Mouse (Mus musculus): ENCODE data around the gene Olfr1219.

Gene Olfr1219

DNA sequence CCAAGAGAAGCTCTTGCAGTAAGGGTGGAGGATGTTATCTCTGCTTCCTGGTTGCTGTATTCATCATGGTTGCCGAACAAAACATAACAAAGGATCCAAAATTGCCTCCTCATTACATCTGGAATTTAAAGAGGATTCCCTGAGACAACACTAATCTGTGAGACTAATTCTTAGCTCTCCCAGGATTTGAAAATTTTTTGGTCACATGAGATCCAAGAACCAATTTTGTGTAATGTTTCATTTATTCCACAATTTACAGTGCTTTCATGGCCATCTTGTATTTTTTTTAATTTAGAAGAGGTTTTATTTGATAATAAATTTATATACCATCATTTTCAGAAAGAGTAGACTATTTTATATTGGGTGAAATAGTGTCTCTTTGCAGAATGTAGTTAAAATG, at the start of gene Olfr1219:
Gene Olfr1219, minus strand, starts transcription at position 101 of the 400 bp plus-strand sequence.
- DNase-seq, result no peak

DNA sequence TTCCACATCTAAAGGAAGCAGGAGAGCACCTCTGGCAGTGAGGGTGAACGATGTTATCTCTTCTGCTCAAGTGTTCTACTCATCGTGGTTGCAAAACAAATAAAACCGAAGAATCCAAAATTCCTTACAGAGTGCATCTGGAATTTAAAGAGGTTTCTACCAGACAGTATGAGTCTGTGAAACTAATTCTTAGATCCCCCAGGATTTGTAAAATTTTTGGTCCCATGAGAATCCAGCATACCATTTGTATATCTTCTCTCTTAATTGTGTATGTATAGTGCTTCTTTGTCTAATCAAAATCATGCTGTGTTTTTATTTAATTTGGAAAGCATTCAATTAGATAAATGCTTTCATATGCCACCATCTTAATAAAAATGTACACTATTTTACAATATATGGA, 49.6 kb upstream of the Olfr1219 start, which contains the start of gene Olfr1222:
Gene Olfr1222, minus strand, starts transcription at position 101 of the 400 bp plus-strand sequence.
- DNase-seq, result no peak

DNA sequence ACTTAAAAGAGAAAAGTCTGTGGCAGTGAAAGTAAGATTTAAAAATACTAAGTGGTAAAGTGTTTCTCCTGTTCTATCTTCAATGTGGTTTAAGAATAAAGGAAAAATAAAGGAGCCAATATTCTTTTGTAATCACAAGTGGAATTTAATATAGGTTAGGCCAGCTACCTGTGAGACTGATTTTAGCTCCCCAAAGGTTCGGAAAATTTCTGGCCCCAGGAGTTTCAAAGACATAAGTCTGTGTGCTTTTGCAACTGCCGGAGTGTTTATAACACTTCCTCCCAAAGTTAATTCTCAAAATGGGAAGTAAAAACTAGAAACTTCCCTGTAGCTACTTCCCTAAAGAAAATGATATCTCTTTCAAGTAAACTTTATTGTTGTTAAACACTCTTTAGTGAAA, 33.9 kb upstream of the Olfr1219 start, which contains the start of gene Olfr1221:
Gene Olfr1221, minus strand, starts transcription at position 101 of the 400 bp plus-strand sequence.
- DNase-seq, result no peak

DNA sequence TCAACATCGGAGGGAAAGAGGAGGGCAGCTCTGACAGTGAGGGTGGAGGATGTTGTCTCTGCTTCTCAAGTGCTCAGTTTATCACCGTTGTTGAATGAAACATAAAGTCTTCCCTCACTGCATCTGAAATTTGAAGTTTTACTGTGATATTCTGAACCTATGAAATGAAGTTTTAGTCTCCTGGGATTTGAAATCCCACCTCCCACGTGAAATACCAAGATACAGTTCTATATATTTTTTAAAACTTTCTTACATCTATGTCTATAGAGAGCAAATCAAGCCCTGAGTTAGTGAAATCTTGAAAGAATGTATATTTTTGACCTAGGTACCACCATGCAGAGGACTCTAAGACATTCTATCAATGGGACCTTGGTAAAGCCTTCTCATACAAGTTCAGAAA, 23.4 kb upstream of the Olfr1219 start, which contains the start of gene Olfr1220:
Gene Olfr1220, minus strand, starts transcription at position 101 of the 400 bp plus-strand sequence.
- no peak for DNase-seq

DNA sequence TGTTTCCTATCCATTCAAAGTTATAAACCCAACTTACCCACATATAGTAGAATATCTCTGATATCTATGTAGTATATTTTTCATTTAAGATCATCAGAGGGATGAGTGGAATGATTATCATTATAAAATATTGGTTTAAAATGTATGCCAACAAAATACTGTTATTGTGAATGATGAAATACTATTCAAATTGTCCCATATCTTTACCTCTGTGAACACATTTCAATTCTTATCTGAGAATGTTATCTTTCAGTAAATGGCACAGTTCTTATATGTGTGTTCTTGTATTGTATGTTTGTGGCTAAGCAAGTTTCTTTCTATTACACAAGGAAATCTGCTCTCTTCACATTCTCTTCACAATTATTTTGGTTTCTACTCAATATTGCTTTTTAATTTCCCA, 22.3 kb upstream of the Olfr1219 start:
- no peak for DNase-seq

DNA sequence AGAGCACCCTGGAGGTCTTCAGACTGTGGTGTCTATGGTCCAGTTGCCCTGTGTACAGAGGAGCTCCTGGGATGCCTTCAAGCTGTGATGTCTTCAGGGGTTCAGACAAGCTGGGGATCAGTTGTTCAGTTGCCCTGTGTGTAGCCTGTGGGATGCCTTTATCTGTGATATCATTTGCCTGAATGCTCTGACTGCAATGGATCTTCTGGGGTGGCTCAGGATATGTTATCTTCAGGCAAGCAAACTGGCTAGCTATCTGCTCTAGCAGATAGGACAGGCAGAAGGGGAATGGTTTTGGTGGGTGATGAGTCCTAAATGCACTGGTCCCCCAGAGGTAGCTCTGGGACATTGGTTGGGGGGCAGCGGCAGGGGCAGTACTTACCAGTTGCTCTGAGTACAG, 10.5 kb upstream of the Olfr1219 start:
- no peak for DNase-seq

DNA sequence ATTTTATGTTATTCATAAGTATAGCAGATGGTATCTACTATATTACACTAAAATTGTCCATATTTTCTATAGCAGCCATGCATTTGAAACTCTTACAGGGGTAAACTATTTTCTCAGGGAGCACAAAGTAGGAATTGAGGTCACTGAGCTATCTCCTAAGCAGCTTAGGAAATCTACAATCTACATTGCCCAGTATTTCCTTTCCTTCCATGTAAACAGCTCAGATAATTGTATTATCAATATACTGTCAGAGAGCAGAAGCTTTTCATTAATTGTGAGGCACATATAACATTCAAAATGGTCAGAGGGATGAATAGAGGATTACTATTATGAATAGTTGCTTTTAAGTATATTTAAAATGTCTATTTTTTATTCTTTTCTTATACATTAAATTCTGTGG, 1.8 kb downstream of the Olfr1219 start:
- no peak for DNase-seq

DNA sequence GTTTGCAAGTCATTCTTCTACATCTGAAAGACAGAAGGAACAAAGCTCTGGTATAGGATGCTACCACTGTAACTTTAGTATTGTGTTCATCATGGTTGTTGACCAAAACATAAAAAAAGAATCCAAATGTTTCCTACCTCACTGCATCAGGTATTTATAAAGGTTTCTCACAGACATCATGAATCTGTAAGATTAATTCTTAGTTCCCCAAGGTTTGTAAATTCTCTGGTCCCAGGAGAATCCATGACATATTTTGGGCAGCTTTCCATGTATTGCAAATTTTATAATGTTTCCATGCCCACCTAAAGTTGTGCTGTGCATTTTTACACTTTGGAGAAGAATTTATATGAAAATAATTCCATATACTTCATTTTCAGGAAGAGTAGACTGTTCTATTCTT, 22.2 kb downstream of the Olfr1219 start, which contains the start of gene Olfr1218:
Gene Olfr1218, minus strand, starts transcription at position 101 of the 400 bp plus-strand sequence.
- no peak for DNase-seq

DNA sequence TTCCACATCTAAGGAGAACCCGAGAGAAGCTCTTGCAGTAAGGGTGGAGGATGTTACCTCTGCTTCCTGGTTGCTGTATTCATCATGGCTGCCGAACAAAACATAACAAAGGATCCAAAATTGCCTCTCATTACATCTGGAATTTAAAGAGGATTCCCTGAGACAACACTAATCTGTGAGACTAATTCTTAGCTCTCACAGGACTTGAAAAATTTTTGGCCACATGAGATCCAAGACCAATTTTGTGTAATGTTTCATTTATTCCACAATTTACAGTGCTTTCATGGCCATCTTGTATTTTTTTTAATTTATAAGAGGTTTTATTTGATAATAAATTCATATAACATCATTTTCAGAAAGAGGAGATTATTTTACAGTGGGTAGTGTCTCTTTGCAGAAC, 51.3 kb downstream of the Olfr1219 start, which contains the start of gene Olfr1217:
Gene Olfr1217, minus strand, starts transcription at position 101 of the 400 bp plus-strand sequence.
- DNase-seq, result no peak
